In genomic region chr16:84135651-84136200, GRCm38 (mm10) we compare ENCODE assay signal across 7 mouse cellular contexts.
A peak's percentile ranks its signal among the peaks of the same experiment; 100 is the strongest.
DNase-seq lines count a peak whose midpoint lies in the region.

No protein-coding gene starts in this region.

- peak; percentile 9 for DNase-seq in lung, postnatal 10 days
- DNase-seq in lung, postnatal 4 days: no peak
- peak; percentile 29 for DNase-seq in embryo, embryonic 11 days
- peak; percentile 38 for DNase-seq in layer of hippocampus, adult 9-11 months
- peak; percentile 5 to 31 for DNase-seq in right cerebral cortex, postnatal 36 days (ENCODE audit: low spot score in 2 of 2)
- DNase-seq in spleen, adult 12 weeks (ENCODE audit: low spot score): no peak
- no peak for DNase-seq in B cell, adult 2 months

Comparison
In these comparisons a context has a peak if more than half of its experiments do, and no peak if none do; other contexts are left out.
1. DNase-seq: peak in lung, postnatal 10 days (single experiment), embryo, embryonic 11 days (single experiment), layer of hippocampus, adult 9-11 months (single experiment) and right cerebral cortex, postnatal 36 days (2 of 2); none in lung, postnatal 4 days (0 of 2), spleen, adult 12 weeks (single experiment) and B cell, adult 2 months (0 of 2).